Mouse (Mus musculus) brain, embryonic 14.5 days (tissue): ENCODE data around the gene Gramd4.

Source experiments
- CTCF ChIP-seq: fragments of 200-500 bp; IDR thresholded peaks from 2 replicates; pipeline ENCODE4 v1.5.1; 2012; ENCODE audit warnings: inconsistent platforms, mild to moderate bottlenecking, moderate library complexity, borderline replicate concordance; ENCODE audit not compliant: insufficient read depth, insufficient read length; ENCODE audit errors: extremely low read depth
- POLR2A ChIP-seq: fragments of 200-500 bp; IDR thresholded peaks from 2 replicates; pipeline ENCODE4 v1.6.1; 2012; ENCODE audit warnings: mild to moderate bottlenecking, inconsistent platforms, borderline replicate concordance; ENCODE audit not compliant: poor library complexity, insufficient read depth, insufficient read length, severe bottlenecking; ENCODE audit errors: extremely low read depth

DNA sequence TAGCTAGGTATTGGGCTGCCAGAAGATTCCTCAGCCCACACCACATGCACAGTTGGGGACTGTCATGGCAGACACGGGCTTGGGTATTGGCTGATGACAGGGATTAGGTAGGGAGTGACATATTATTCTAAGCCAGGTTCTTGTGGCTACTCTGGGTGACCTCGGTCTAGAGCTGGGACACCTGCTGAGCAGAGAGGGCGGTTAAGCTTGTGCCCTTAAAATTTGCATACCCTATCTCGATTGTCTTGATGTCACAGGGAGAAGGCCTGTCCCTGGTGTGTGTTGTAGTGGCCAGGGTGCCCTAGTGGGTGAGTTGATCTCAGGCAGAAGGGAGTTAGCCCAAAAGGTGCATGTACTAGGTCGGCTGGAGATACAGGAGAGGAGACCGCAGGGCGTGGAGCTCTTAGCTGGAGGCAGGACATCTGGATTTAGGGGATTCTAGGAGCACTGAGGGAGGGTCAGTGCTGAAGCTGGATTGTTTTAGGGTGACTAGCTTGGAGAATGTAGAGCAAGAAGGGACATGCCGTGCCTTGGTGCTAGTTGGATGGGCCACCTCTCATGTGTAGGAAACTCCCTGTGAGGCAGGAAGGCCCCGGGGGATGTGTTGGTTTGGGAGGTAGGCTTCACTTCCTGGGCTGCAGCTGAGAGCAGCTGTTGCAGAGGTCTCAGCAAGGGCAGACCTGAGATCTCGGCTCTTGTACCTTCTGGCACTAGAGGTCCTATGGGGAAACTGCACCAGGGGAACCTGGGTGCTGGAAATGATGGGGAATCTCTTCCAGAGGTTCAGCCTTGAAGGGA, 37.0 kb downstream of the Gramd4 start:
- TF ChIP-seq CTCF (no peak), POLR2A (no peak)
